Mouse (Mus musculus) olfactory bulb, adult 2 months (tissue): ENCODE data around the gene Cenpk.

Experiments used
- CTCF ChIP-seq: fragments of 200-500 bp; IDR thresholded peaks from 2 replicates; pipeline ENCODE4 v1.5.1; 2012; ENCODE audit warnings: low read depth, mild to moderate bottlenecking, low read length, moderate library complexity; ENCODE audit not compliant: insufficient read depth
- POLR2A ChIP-seq: fragments of 200-500 bp; IDR thresholded peaks from 2 replicates; pipeline ENCODE4 v1.6.1; 2012; ENCODE audit warnings: mild to moderate bottlenecking, low read depth, low read length, moderate library complexity; ENCODE audit not compliant: insufficient read depth

DNA sequence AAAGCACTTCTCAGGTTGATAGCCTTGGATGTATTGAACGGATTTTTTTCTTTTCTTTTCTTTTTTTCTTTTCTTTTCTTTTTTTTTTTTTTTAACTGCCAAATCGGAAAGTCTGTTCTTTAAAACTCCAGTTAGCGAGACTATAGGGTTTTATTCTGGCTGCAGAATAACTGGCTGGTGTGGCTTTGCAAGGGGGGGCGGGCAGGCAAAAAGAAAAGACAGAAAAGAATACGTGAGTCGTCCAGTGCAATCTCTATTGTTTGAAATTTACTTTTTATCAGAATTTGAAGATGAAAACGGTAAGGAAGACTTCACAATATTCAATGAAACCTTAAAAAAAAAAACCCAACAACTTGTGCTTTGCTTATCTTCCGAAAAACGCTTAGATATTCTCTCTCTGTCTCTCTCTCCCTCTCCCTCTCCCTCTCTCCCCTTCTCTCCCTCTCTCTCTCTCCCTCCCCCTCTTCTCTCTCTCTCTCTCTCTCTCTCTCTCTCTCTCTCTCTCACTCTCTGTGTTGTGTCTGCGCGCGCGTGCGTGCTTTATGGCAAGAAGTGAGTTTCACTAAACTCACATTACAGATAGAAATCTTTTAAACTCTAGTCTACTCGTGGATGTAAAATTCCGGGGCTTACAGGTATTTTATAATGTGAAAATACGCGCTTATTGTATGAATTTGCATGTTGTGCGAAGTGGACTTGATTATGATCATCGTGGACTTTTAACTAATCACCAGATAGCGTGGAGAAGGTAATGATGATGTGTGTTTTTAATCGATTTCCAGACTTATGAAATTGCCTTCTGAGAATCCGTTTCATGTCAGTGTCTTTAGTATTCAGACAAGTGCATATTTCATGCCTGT, 59.2 kb downstream of the Cenpk start, which contains the start of gene Adamts6:
- TF ChIP-seq CTCF (no peak), POLR2A (no peak)
